Mouse (Mus musculus): ENCODE measurements around the gene Adra1b. TPM values are rescaled to one million over a fixed set of nuclear protein-coding genes. Genes with fewer than 3 reads are reported as not detected.

Gene Adra1b
- polyA plus RNA-seq (2016; fragmentation: Nextera tagmentation; extraction: Ambion mirVana): 1.4 and 1.8 TPM in 2 replicates

GRCm38 (mm10) chr11:43901051-43901654 lies at the start of gene Adra1b:
Gene Adra1b, minus strand, starts transcription at chr11:43901210.
- H3K4me3 ChIP-seq: no peak within 1 kb of the TSS
- H3K27ac ChIP-seq: no peak within 1 kb of the TSS
- 79% methylated on average over 6 of the region's 6 CpGs for WGBS
- H3K4me1 ChIP-seq: no peaks in the 10 kb centered on the region
- no peaks in the 10 kb centered on the region for H3K9me3 ChIP-seq
- H3K9ac ChIP-seq: no peak within 1 kb of the TSS
- H3K36me3 ChIP-seq: no peaks in the 10 kb centered on the region
- no peak within 1 kb of the TSS for H3K4me2 ChIP-seq (replicated peaks)
- H3K27me3 ChIP-seq: no peaks in the 10 kb centered on the region
- ATAC-seq (ENCODE audit: insufficient number of reproducible peaks, insufficient read depth, low FRiP score, low TSS enrichment): no peak

GRCm38 (mm10) chr11:43950274-43950673 lies 49.3 kb upstream of the Adra1b start:
- no peaks in the 10 kb centered on the region for H3K36me3 ChIP-seq
- ATAC-seq (ENCODE audit: insufficient number of reproducible peaks, insufficient read depth, low FRiP score, low TSS enrichment): no peak

GRCm38 (mm10) chr11:43943781-43944180 lies 42.8 kb upstream of the Adra1b start:
- no peaks in the 10 kb centered on the region for H3K36me3 ChIP-seq
- no peak overlapping the region for H3K4me2 ChIP-seq (replicated peaks)
- H3K27me3 ChIP-seq: no peaks in the 10 kb centered on the region
- no peaks in the 10 kb centered on the region for H3K9me3 ChIP-seq
- no peak for ATAC-seq (ENCODE audit: insufficient number of reproducible peaks, insufficient read depth, low FRiP score, low TSS enrichment)
- H3K27ac ChIP-seq: no peak overlapping the region
- no peaks in the 10 kb centered on the region for H3K4me1 ChIP-seq
- no peak overlapping the region for H3K9ac ChIP-seq
- 76% methylated on average over 2 of the region's 2 CpGs for WGBS
- H3K4me3 ChIP-seq: no peak overlapping the region

More at GRCm38 (mm10) chr11:43950274-43950673, 49.3 kb upstream of the Adra1b start:
- H3K27me3 ChIP-seq: no peaks in the 10 kb centered on the region
- H3K9ac ChIP-seq: no peak overlapping the region
- 78% methylated on average over 1 of the region's 1 CpGs for WGBS
- H3K27ac ChIP-seq: no peak overlapping the region
- H3K9me3 ChIP-seq: no peaks in the 10 kb centered on the region
- H3K4me2 ChIP-seq (replicated peaks): no peak overlapping the region
- no peaks in the 10 kb centered on the region for H3K4me1 ChIP-seq
- H3K4me3 ChIP-seq: no peak overlapping the region

- Histone ChIP-seq H3K36me3 (no peaks in the 10 kb centered on the region), H3K4me2 (replicated peaks) (no peak overlapping the region), H3K27ac (no peak overlapping the region), H3K4me1 (no peaks in the 10 kb centered on the region), H3K27me3 (no peaks in the 10 kb centered on the region), H3K9ac (no peak overlapping the region), H3K9me3 (no peaks in the 10 kb centered on the region), H3K4me3 (no peak overlapping the region)
- no peak for ATAC-seq (ENCODE audit: insufficient number of reproducible peaks, insufficient read depth, low FRiP score, low TSS enrichment)
- 79% methylated on average over 1 of the region's 1 CpGs for WGBS
These were observed 42.2 kb upstream of the Adra1b start for GRCm38 (mm10) chr11:43943167-43943566.

- ATAC-seq (ENCODE audit: insufficient number of reproducible peaks, insufficient read depth, low FRiP score, low TSS enrichment): no peak
- H3K36me3 ChIP-seq: no peaks in the 10 kb centered on the region
- H3K9ac ChIP-seq: no peak overlapping the region
- H3K27me3 ChIP-seq: no peaks in the 10 kb centered on the region
- WGBS: 93% methylated on average over 6 of the region's 6 CpGs
- H3K4me2 ChIP-seq (replicated peaks): no peak overlapping the region
- no peaks in the 10 kb centered on the region for H3K4me1 ChIP-seq
- no peak overlapping the region for H3K27ac ChIP-seq
- H3K9me3 ChIP-seq: no peaks in the 10 kb centered on the region
- no peak overlapping the region for H3K4me3 ChIP-seq
These were observed 39.6 kb upstream of the Adra1b start for GRCm38 (mm10) chr11:43940501-43941202.

- Histone ChIP-seq H3K36me3 (no peaks in the 10 kb centered on the region), H3K9ac (no peak overlapping the region), H3K27me3 (no peaks in the 10 kb centered on the region), H3K4me2 (replicated peaks) (no peak overlapping the region), H3K4me3 (no peak overlapping the region), H3K4me1 (no peaks in the 10 kb centered on the region), H3K27ac (no peak overlapping the region), H3K9me3 (no peaks in the 10 kb centered on the region)
- no peak for ATAC-seq (ENCODE audit: insufficient number of reproducible peaks, insufficient read depth, low FRiP score, low TSS enrichment)
- WGBS: 86% methylated on average over 2 of the region's 2 CpGs
These were observed 35.0 kb upstream of the Adra1b start for GRCm38 (mm10) chr11:43936023-43936422.

- Histone ChIP-seq H3K4me1 (no peaks in the 10 kb centered on the region), H3K4me3 (no peak overlapping the region), H3K27me3 (no peaks in the 10 kb centered on the region), H3K27ac (no peak overlapping the region), H3K9me3 (no peaks in the 10 kb centered on the region), H3K9ac (no peak overlapping the region), H3K36me3 (no peaks in the 10 kb centered on the region), H3K4me2 (replicated peaks) (no peak overlapping the region)
- no peak for ATAC-seq (ENCODE audit: insufficient number of reproducible peaks, insufficient read depth, low FRiP score, low TSS enrichment)
- WGBS: 69% methylated on average over 6 of the region's 6 CpGs
These were observed 32.5 kb upstream of the Adra1b start for GRCm38 (mm10) chr11:43933480-43933879.

GRCm38 (mm10) chr11:43933000-43933399 lies 32.0 kb upstream of the Adra1b start:
- no peak overlapping the region for H3K4me2 ChIP-seq (replicated peaks)
- no peak overlapping the region for H3K4me3 ChIP-seq
- H3K9me3 ChIP-seq: no peaks in the 10 kb centered on the region
- no peaks in the 10 kb centered on the region for H3K4me1 ChIP-seq
- H3K27ac ChIP-seq: no peak overlapping the region
- 85% methylated on average over 4 of the region's 4 CpGs for whole genome bisulfite sequencing
- no peak for ATAC-seq (ENCODE audit: insufficient number of reproducible peaks, insufficient read depth, low FRiP score, low TSS enrichment)
- no peak overlapping the region for H3K9ac ChIP-seq
- H3K27me3 ChIP-seq: no peaks in the 10 kb centered on the region
- no peaks in the 10 kb centered on the region for H3K36me3 ChIP-seq

- no peaks in the 10 kb centered on the region for H3K36me3 ChIP-seq
- no peak overlapping the region for H3K9ac ChIP-seq
- no peaks in the 10 kb centered on the region for H3K27me3 ChIP-seq
- H3K4me2 ChIP-seq (replicated peaks): no peak overlapping the region
- ATAC-seq (ENCODE audit: insufficient number of reproducible peaks, insufficient read depth, low FRiP score, low TSS enrichment): no peak
- H3K4me3 ChIP-seq: no peak overlapping the region
- H3K27ac ChIP-seq: no peak overlapping the region
- H3K4me1 ChIP-seq: no peaks in the 10 kb centered on the region
- 93% methylated on average over 2 of the region's 2 CpGs for WGBS
- no peaks in the 10 kb centered on the region for H3K9me3 ChIP-seq
These were observed 29.2 kb upstream of the Adra1b start for GRCm38 (mm10) chr11:43930191-43930590.

- H3K27ac ChIP-seq: no peak overlapping the region
- no peaks in the 10 kb centered on the region for H3K27me3 ChIP-seq
- no peak overlapping the region for H3K4me3 ChIP-seq
- no peaks in the 10 kb centered on the region for H3K4me1 ChIP-seq
- no peaks in the 10 kb centered on the region for H3K9me3 ChIP-seq
- ATAC-seq (ENCODE audit: insufficient number of reproducible peaks, insufficient read depth, low FRiP score, low TSS enrichment): no peak
- WGBS: 79% methylated on average over 5 of the region's 5 CpGs
- no peaks in the 10 kb centered on the region for H3K36me3 ChIP-seq
- no peak overlapping the region for H3K9ac ChIP-seq
- H3K4me2 ChIP-seq (replicated peaks): no peak overlapping the region
These were observed 28.7 kb upstream of the Adra1b start for GRCm38 (mm10) chr11:43929706-43930105.

- ATAC-seq (ENCODE audit: insufficient number of reproducible peaks, insufficient read depth, low FRiP score, low TSS enrichment): no peak
These were observed 28.2 kb upstream of the Adra1b start for GRCm38 (mm10) chr11:43929178-43929577.

GRCm38 (mm10) chr11:43927133-43927815 lies 26.3 kb upstream of the Adra1b start:
- ATAC-seq (ENCODE audit: insufficient number of reproducible peaks, insufficient read depth, low FRiP score, low TSS enrichment): no peak
- no peaks in the 10 kb centered on the region for H3K9me3 ChIP-seq
- no peaks in the 10 kb centered on the region for H3K27me3 ChIP-seq
- H3K27ac ChIP-seq: no peak overlapping the region
- H3K4me2 ChIP-seq (replicated peaks): no peak overlapping the region
- H3K4me3 ChIP-seq: no peak overlapping the region
- no peaks in the 10 kb centered on the region for H3K36me3 ChIP-seq
- no peaks in the 10 kb centered on the region for H3K4me1 ChIP-seq
- 85% methylated on average over 8 of the region's 8 CpGs for WGBS
- no peak overlapping the region for H3K9ac ChIP-seq

More at GRCm38 (mm10) chr11:43929178-43929577, 28.2 kb upstream of the Adra1b start:
- no peaks in the 10 kb centered on the region for H3K9me3 ChIP-seq
- no peak overlapping the region for H3K9ac ChIP-seq
- no peak overlapping the region for H3K4me2 ChIP-seq (replicated peaks)
- no peaks in the 10 kb centered on the region for H3K27me3 ChIP-seq
- H3K4me1 ChIP-seq: no peaks in the 10 kb centered on the region
- no peak overlapping the region for H3K27ac ChIP-seq
- H3K36me3 ChIP-seq: no peaks in the 10 kb centered on the region
- H3K4me3 ChIP-seq: no peak overlapping the region
- 66% methylated on average over 5 of the region's 5 CpGs for WGBS

All from embryonic facial prominence, embryonic 12.5 days (tissue).